In the genomic region with DNA sequence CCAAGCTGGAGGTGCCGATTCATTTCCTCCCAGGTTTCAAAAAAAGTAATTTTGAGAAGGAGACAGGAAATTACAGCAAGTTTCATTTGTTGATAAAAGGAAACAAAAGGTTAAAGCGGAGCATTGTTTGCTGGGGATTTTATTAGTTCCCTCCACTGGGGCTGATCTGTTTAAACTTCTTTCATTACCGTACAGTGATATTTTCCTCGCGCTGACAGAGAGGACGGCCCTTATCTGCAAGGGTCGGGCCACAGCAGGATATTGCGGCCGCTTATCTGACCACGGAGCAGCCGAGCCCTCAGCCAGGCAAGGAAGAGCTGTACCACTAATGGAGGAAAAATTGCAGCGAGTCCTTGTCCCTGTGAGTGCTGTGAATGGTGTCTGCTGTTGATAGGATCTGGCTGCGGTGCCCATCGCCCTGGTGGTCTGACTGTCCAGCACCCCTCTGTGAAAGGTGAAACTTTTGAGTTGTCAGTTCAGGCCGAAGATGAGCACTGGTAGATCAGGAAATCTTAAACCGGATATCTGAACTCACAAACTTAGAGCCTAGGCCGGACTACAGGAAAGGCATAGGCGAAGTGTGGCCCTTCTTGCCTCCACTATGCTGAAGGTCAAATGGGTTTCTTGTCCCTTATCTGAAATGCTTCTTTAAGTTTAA, we compare ENCODE assay signal across 9 mouse cellular contexts. TPM values are rescaled to one million over a fixed set of nuclear protein-coding genes. Genes with fewer than 3 reads are reported as not detected.
DNase-seq lines count a peak whose midpoint lies in the region; ATAC-seq and TF ChIP-seq lines count a peak whose summit lies in the region.
"Had no signal": no experiment of that assay in that cellular context is flagged by ENCODE, and none has a peak within 500 bp of the region (broad histone marks: within the 10 kb centered on the region; RNA-seq: fewer than 3 reads in every experiment).

No protein-coding gene starts in this region.

- intact Hi-C loops in left cerebral cortex, postnatal 25 days (cut with DNase I), result no loop called here

- H3K9ac ChIP-seq in forebrain, embryonic 16.5 days (replicated peaks; ENCODE audit: low read depth, low read length), result no peak overlapping the region
- H3K9ac ChIP-seq in hindbrain, embryonic 12.5 days, result no peak overlapping the region
- H3K9ac ChIP-seq in liver, embryonic 14.5 days (replicated peaks), result peak overlapping the region; percentile 65
- H3K9ac ChIP-seq in stomach, embryonic 14.5 days (replicated peaks; ENCODE audit: low read depth, low read length), result 0 out of 2 replicates have a peak overlapping the region, but pooled peaks have one; percentile 10

- DNase-seq in forebrain, embryonic 10.5 days (ENCODE audit: extremely low spot score, low spot score), result no peak
- DNase-seq in embryo, embryonic 11 days, result peak; percentile 47
- peak; percentile 73 to 75 (median 74) for DNase-seq in liver, embryonic 14.5 days (ENCODE audit: low read depth in 3 of 3, low spot score in 3 of 3)
- no peak for DNase-seq in frontal cortex, postnatal 10 days (ENCODE audit: low spot score in 2 of 2)
- DNase-seq in left cerebral cortex, postnatal 25 days (ENCODE audit: low spot score in 2 of 2), result no peak

- peak; percentile 87 for TF ChIP-seq EP300 in liver, embryonic 14.5 days (IDR thresholded peaks at IDR 0.05; ENCODE audit: low read depth)

- H3K4me1 ChIP-seq in forebrain, embryonic 10.5 days, result peaks cover 63% of the 10 kb centered on the region
- 0 out of 2 replicates have a peak, but pooled peaks cover under 1% of the 10 kb centered on the region for H3K4me1 ChIP-seq in forebrain, embryonic 16.5 days (replicated peaks; ENCODE audit: control insufficient read depth, insufficient read depth, low read length)
- peaks cover 24% of the 10 kb centered on the region for H3K4me1 ChIP-seq in hindbrain, embryonic 12.5 days
- peaks cover 86 to 87% of the 10 kb centered on the region in 2 experiments for H3K4me1 ChIP-seq in liver, embryonic 14.5 days (replicated peaks; ENCODE audit: control insufficient read depth in 2 of 2, insufficient read depth in 2 of 2, low read length in 1 of 2)
- H3K4me1 ChIP-seq in stomach, embryonic 14.5 days (ENCODE audit: control insufficient read depth, insufficient read depth, low read length), result peaks cover 46% of the 10 kb centered on the region

- no peak overlapping the region for H3K4me2 ChIP-seq in forebrain, embryonic 16.5 days (ENCODE audit: low read length)
- H3K4me2 ChIP-seq in hindbrain, embryonic 12.5 days (replicated peaks), result no peak overlapping the region
- peak overlapping the region; percentile 95 for H3K4me2 ChIP-seq in liver, embryonic 14.5 days (ENCODE audit: low read depth)
- peak overlapping the region; percentile 22 for H3K4me2 ChIP-seq in stomach, embryonic 14.5 days (replicated peaks; ENCODE audit: low read depth, low read length)

- WGBS in forebrain, embryonic 10.5 days, result 54% methylated on average over 18 of the region's 18 CpGs
- WGBS in forebrain, embryonic 16.5 days, result 56% methylated on average over 18 of the region's 18 CpGs
- WGBS in hindbrain, embryonic 12.5 days, result 42% methylated on average over 18 of the region's 18 CpGs
- WGBS in liver, embryonic 14.5 days (ENCODE audit: insufficient replicate concordance), result 2% methylated on average over 18 of the region's 18 CpGs
- WGBS in stomach, embryonic 14.5 days, result 22% methylated on average over 18 of the region's 18 CpGs

- no peaks in the 10 kb centered on the region for H3K9me3 ChIP-seq in forebrain, embryonic 10.5 days
- no peaks in the 10 kb centered on the region for H3K9me3 ChIP-seq in forebrain, embryonic 16.5 days (ENCODE audit: control insufficient read depth, low read length)
- no peaks in the 10 kb centered on the region for H3K9me3 ChIP-seq in hindbrain, embryonic 12.5 days (replicated peaks)
- H3K9me3 ChIP-seq in liver, embryonic 14.5 days (ENCODE audit: control insufficient read depth, low read length), result no peaks in the 10 kb centered on the region
- no peaks in the 10 kb centered on the region for H3K9me3 ChIP-seq in stomach, embryonic 14.5 days (ENCODE audit: control insufficient read depth, low read depth, low read length)

- peaks cover 67% of the 10 kb centered on the region for H3K27me3 ChIP-seq in forebrain, embryonic 10.5 days (ENCODE audit: poor library complexity, severe bottlenecking)
- no peaks in the 10 kb centered on the region for H3K27me3 ChIP-seq in forebrain, embryonic 16.5 days (replicated peaks; ENCODE audit: control insufficient read depth, insufficient read depth, low read length)
- no peaks in the 10 kb centered on the region for H3K27me3 ChIP-seq in hindbrain, embryonic 12.5 days
- no peaks in the 10 kb centered on the region; the same call in 1 of the 2 replicates for H3K27me3 ChIP-seq in liver, embryonic 14.5 days (ENCODE audit: control insufficient read depth, insufficient read depth, low read length)
- H3K27me3 ChIP-seq in stomach, embryonic 14.5 days (ENCODE audit: control insufficient read depth, insufficient read depth, low read length), result no peaks in the 10 kb centered on the region
- H3K27me3 ChIP-seq: CH12.LX had no signal

- TF ChIP-seq CTCF in liver, embryonic 14.5 days (IDR thresholded peaks at IDR 0.05; ENCODE audit: low read depth), result peak; percentile 3; the same call in 1 of the 2 replicates

- H3K36me3 ChIP-seq in forebrain, embryonic 10.5 days (replicated peaks), result no peaks in the 10 kb centered on the region
- H3K36me3 ChIP-seq in forebrain, embryonic 16.5 days (ENCODE audit: control insufficient read depth, insufficient read depth), result no peaks in the 10 kb centered on the region
- H3K36me3 ChIP-seq in hindbrain, embryonic 12.5 days, result no peaks in the 10 kb centered on the region
- H3K36me3 ChIP-seq in liver, embryonic 14.5 days (replicated peaks; ENCODE audit: control insufficient read depth, insufficient read depth, low read depth), result no peaks in the 10 kb centered on the region
- H3K36me3 ChIP-seq in stomach, embryonic 14.5 days (ENCODE audit: control insufficient read depth, insufficient read depth, low read length), result no peaks in the 10 kb centered on the region

- no peak overlapping the region for H3K4me3 ChIP-seq in forebrain, embryonic 10.5 days
- H3K4me3 ChIP-seq in forebrain, embryonic 16.5 days (replicated peaks; ENCODE audit: low read length), result no peak overlapping the region
- no peak overlapping the region for H3K4me3 ChIP-seq in hindbrain, embryonic 12.5 days
- peak overlapping the region; percentile 42 to 55 for H3K4me3 ChIP-seq in liver, embryonic 14.5 days (ENCODE audit: insufficient read depth in 1 of 2, low read depth in 2 of 2, low read length in 2 of 2)
- H3K4me3 ChIP-seq in stomach, embryonic 14.5 days (ENCODE audit: low read depth, low read length), result no peak overlapping the region

- peak overlapping the region; percentile 62 for H3K27ac ChIP-seq in forebrain, embryonic 10.5 days
- no peak overlapping the region for H3K27ac ChIP-seq in forebrain, embryonic 16.5 days (ENCODE audit: low read length)
- peak overlapping the region; percentile 35 for H3K27ac ChIP-seq in hindbrain, embryonic 12.5 days
- peak overlapping the region; percentile 85 for H3K27ac ChIP-seq in liver, embryonic 14.5 days
- peak overlapping the region; percentile 80 for H3K27ac ChIP-seq in stomach, embryonic 14.5 days (ENCODE audit: low read length)

- ATAC-seq in forebrain, embryonic 16.5 days, result no peak
- no peak; the same call in 1 of the 2 replicates for ATAC-seq in hindbrain, embryonic 12.5 days (ENCODE audit: low FRiP score)
- ATAC-seq in liver, embryonic 14.5 days (ENCODE audit: insufficient read depth), result peak; percentile 84
- ATAC-seq in stomach, embryonic 14.5 days (ENCODE audit: insufficient number of reproducible peaks, insufficient read depth, low FRiP score, low read depth), result peak; percentile 62; the same call in 1 of the 2 replicates

RNA-seq across cellular contexts. Expression of a gene that starts 28.1 kb away (rescaled TPM):
- polyA plus RNA-seq in forebrain, embryonic 10.5 days (2016; fragmentation: Nextera tagmentation; extraction: Ambion mirVana), result 101 and 114 TPM in 2 replicates
- 25.5 and 28.6 TPM in 2 replicates for polyA plus RNA-seq in forebrain, embryonic 16.5 days (2015; fragmentation: Nextera tagmentation; extraction: Ambion mirVana)
- 41.0 and 41.1 TPM in 2 replicates for polyA plus RNA-seq in hindbrain, embryonic 12.5 days (2016; fragmentation: Nextera tagmentation; extraction: Ambion mirVana)
- polyA plus RNA-seq in liver, embryonic 14.5 days (2012; rRNA removed), result 23.2 and 32.2 TPM in 2 replicates
- 102 and 110 TPM in 2 replicates for polyA plus RNA-seq in liver, embryonic 14.5 days (2014; fragmentation: Nextera tagmentation; extraction: Ambion mirVana)
- polyA plus RNA-seq in stomach, embryonic 14.5 days (2014; fragmentation: Nextera tagmentation; extraction: Ambion mirVana), result 52.6 and 56.5 TPM in 2 replicates
- 1 to 10 TPM in 1 of 2 experiments, under 1 TPM in 1; 0.73 to 1.0 TPM for total RNA-seq in left cerebral cortex, postnatal 25 days (2021)

Comparison
In these comparisons a context has a peak if more than half of its experiments do, and no peak if none do; other contexts are left out.
1. DNase-seq: peak in embryo, embryonic 11 days (single experiment) and liver, embryonic 14.5 days (3 of 3); none in forebrain, embryonic 10.5 days (single experiment), frontal cortex, postnatal 10 days (0 of 2) and left cerebral cortex, postnatal 25 days (0 of 2).
2. H3K4me3 ChIP-seq: peak in liver, embryonic 14.5 days (2 of 2); none in forebrain, embryonic 10.5 days (single experiment), forebrain, embryonic 16.5 days (single experiment), hindbrain, embryonic 12.5 days (single experiment) and stomach, embryonic 14.5 days (single experiment).
3. ATAC-seq: peak in liver, embryonic 14.5 days (single experiment) and stomach, embryonic 14.5 days (single experiment); none in forebrain, embryonic 16.5 days (single experiment) and hindbrain, embryonic 12.5 days (single experiment).
4. H3K4me2 ChIP-seq: peak in liver, embryonic 14.5 days (single experiment) and stomach, embryonic 14.5 days (single experiment); none in forebrain, embryonic 16.5 days (single experiment) and hindbrain, embryonic 12.5 days (single experiment).
5. H3K9ac ChIP-seq: peak in liver, embryonic 14.5 days (single experiment) and stomach, embryonic 14.5 days (single experiment); none in forebrain, embryonic 16.5 days (single experiment) and hindbrain, embryonic 12.5 days (single experiment).